Mouse (Mus musculus) hindbrain, postnatal 0 days (tissue): ENCODE data around the gene S100b. TPM values are rescaled to one million over a fixed set of nuclear protein-coding genes. Genes with fewer than 3 reads are reported as not detected.
A peak's percentile ranks its signal among the peaks of the same experiment; 100 is the strongest.

Experiments
- ATAC-seq: fragments of 200-750 bp; cut with Nextera tagmentation; 2 replicates; pipeline ENCODE4 v1.8.0; 2017; ENCODE audit warnings: mild to moderate bottlenecking, moderate TSS enrichment, moderate library complexity
- DNase-seq: peaks from one replicate; pipeline ENCODE4 v3.0.0-alpha.2; 2015; ENCODE audit warnings: low spot score
- H3K27ac ChIP-seq: fragments of 300-500 bp; sonication (generic); 2 replicates; pipeline ENCODE4 v1.5.1; 2014; ENCODE audit warnings: mild to moderate bottlenecking
- H3K27me3 ChIP-seq: fragments of 300-500 bp; sonication (generic); 2 replicates; pipeline ENCODE4 v1.6.1; 2014; ENCODE audit warnings: low read length, mixed read lengths; ENCODE audit not compliant: insufficient read depth
- H3K36me3 ChIP-seq: fragments of 300-500 bp; sonication (generic); 2 replicates; pipeline ENCODE4 v1.6.1; 2014; ENCODE audit warnings: low read length, mixed read lengths; ENCODE audit not compliant: insufficient read depth
- H3K4me1 ChIP-seq: fragments of 300-500 bp; sonication (generic); 2 replicates; pipeline ENCODE4 v1.6.1; 2014; ENCODE audit warnings: antibody characterized with exemption, low read length, mixed read lengths; ENCODE audit not compliant: insufficient read depth
- H3K4me2 ChIP-seq: fragments of 300-500 bp; sonication (generic); 2 replicates; pipeline ENCODE4 v1.6.1; 2014; ENCODE audit warnings: low read depth, mild to moderate bottlenecking, low read length, moderate library complexity, mixed read lengths
- H3K4me3 ChIP-seq: fragments of 300-500 bp; sonication (generic); 2 replicates; pipeline ENCODE4 v1.5.1; 2014; ENCODE audit warnings: low read length
- H3K9ac ChIP-seq: fragments of 300-500 bp; sonication (generic); replicated peaks from 2 replicates; pipeline ENCODE4 v1.6.1; 2014; ENCODE audit warnings: mild to moderate bottlenecking, low read length, moderate library complexity, mixed read lengths
- H3K9me3 ChIP-seq: fragments of 300-500 bp; sonication (generic); 2 replicates; pipeline ENCODE4 v1.6.1; 2016; ENCODE audit warnings: low read length, mixed read lengths
- CTCF ChIP-seq: IDR thresholded peaks from 2 replicates; pipeline ENCODE4 v1.5.1; 2016; ENCODE audit warnings: antibody characterized with exemption, control low read depth, low read depth
- WGBS: fragments of 180-500 bp; shearing (Covaris S2); extraction: QIAGEN DNeasy Blood & Tissue Kit; methylation state at CpG from one replicate; pipeline ENCODE4 v1.1.7; 2014; 5-methylcytosine and 5-hydroxymethylcytosine counted together
- polyA plus RNA-seq: library from polyadenylated mRNA; unstranded; fragments of >200 nt; fragmentation: Nextera tagmentation; extraction: Ambion mirVana; gene quantifications from 2 replicates; pipeline ENCODE4 v1.2.1, GENCODE M21; 2015
- total RNA-seq: library from RNA; depleted of rRNA; stranded (reverse); fragments of >200 nt; gene quantifications from 2 replicates; pipeline ENCODE4 v1.2.3, GENCODE M21; 2014

Gene S100b
- total and polyA plus RNA-seq, 2 experiments from 2014 or later = 22.3 to 25.2 TPM

- H3K9ac ChIP-seq = no peak overlapping the region
- H3K27ac ChIP-seq = no peak overlapping the region
- H3K4me2 ChIP-seq = no peak overlapping the region
- no peak overlapping the region for H3K4me3 ChIP-seq
- no peaks in the 10 kb centered on the region; the same call in 1 of the 2 replicates for H3K4me1 ChIP-seq
- TF ChIP-seq CTCF = no peak
- H3K36me3 ChIP-seq = peaks cover 10% of the 10 kb centered on the region
- ATAC-seq (no peak), DNase-seq (no peak)
- 63% methylated on average over 18 of the region's 18 CpGs for WGBS
- no peaks in the 10 kb centered on the region for H3K27me3 ChIP-seq
- no peaks in the 10 kb centered on the region for H3K9me3 ChIP-seq
These were observed 6.0 kb downstream of the S100b start for GRCm38 (mm10) chr10:76259566-76260232.

- ATAC-seq (0 out of 2 replicates have a peak, but pooled peaks have one; percentile 22), DNase-seq (peak; percentile 68)
- H3K27ac ChIP-seq = no peak overlapping the region
- H3K9me3 ChIP-seq = no peaks in the 10 kb centered on the region
- peaks cover 15% of the 10 kb centered on the region for H3K36me3 ChIP-seq
- TF ChIP-seq CTCF = peak; percentile 65
- no peaks in the 10 kb centered on the region; the same call in 1 of the 2 replicates for H3K4me1 ChIP-seq
- 44% methylated on average over 11 of the region's 11 CpGs for WGBS
- no peak overlapping the region for H3K4me3 ChIP-seq
- H3K4me2 ChIP-seq = no peak overlapping the region
- no peak overlapping the region for H3K9ac ChIP-seq
- no peaks in the 10 kb centered on the region for H3K27me3 ChIP-seq
These were observed 6.9 kb downstream of the S100b start for GRCm38 (mm10) chr10:76260358-76261059.

- Histone ChIP-seq H3K9me3 (no peaks in the 10 kb centered on the region), H3K9ac (no peak overlapping the region), H3K4me2 (no peak overlapping the region), H3K4me1 (no peaks in the 10 kb centered on the region; the same call in 1 of the 2 replicates), H3K27ac (no peak overlapping the region), H3K36me3 (peaks cover 17% of the 10 kb centered on the region), H3K27me3 (no peaks in the 10 kb centered on the region), H3K4me3 (no peak overlapping the region)
- ATAC-seq (no peak), DNase-seq (no peak)
- no peak for TF ChIP-seq CTCF
- 92% methylated on average over 3 of the region's 3 CpGs for WGBS
These were observed 7.8 kb downstream of the S100b start for GRCm38 (mm10) chr10:76261447-76261846.

- H3K27ac ChIP-seq = no peak overlapping the region
- no peak for ATAC-seq
These were observed 8.8 kb downstream of the S100b start for GRCm38 (mm10) chr10:76262431-76262830.

GRCm38 (mm10) chr10:76271238-76271637 is 17.6 kb downstream of the S100b start:
- DNase-seq = peak; percentile 57
- no peaks in the 10 kb centered on the region for H3K9me3 ChIP-seq
- no peak overlapping the region for H3K4me2 ChIP-seq
- H3K4me1 ChIP-seq = no peaks in the 10 kb centered on the region
- H3K27ac ChIP-seq = no peak overlapping the region
- 53% methylated on average over 8 of the region's 8 CpGs for WGBS
- H3K9ac ChIP-seq = no peak overlapping the region
- H3K4me3 ChIP-seq = no peak overlapping the region
- H3K27me3 ChIP-seq = no peaks in the 10 kb centered on the region
- TF ChIP-seq CTCF = peak; percentile 74
- no peak for ATAC-seq
- H3K36me3 ChIP-seq = peaks cover 72% of the 10 kb centered on the region

More at GRCm38 (mm10) chr10:76262431-76262830, 8.8 kb downstream of the S100b start:
- Histone ChIP-seq H3K4me3 (no peak overlapping the region), H3K27me3 (no peaks in the 10 kb centered on the region), H3K4me2 (no peak overlapping the region), H3K9me3 (no peaks in the 10 kb centered on the region), H3K9ac (no peak overlapping the region), H3K4me1 (no peaks in the 10 kb centered on the region; the same call in 1 of the 2 replicates), H3K36me3 (peaks cover 20% of the 10 kb centered on the region)
- no peak for TF ChIP-seq CTCF
- DNase-seq = no peak
- 69% methylated on average over 4 of the region's 4 CpGs for WGBS

- TF ChIP-seq CTCF = no peak
- no peaks in the 10 kb centered on the region for H3K9me3 ChIP-seq
- H3K27ac ChIP-seq = no peak overlapping the region
- DNase-seq (no peak), ATAC-seq (no peak)
- peaks cover 68% of the 10 kb centered on the region for H3K36me3 ChIP-seq
- 85% methylated on average over 10 of the region's 10 CpGs for WGBS
- no peak overlapping the region for H3K9ac ChIP-seq
- no peak overlapping the region for H3K4me3 ChIP-seq
- H3K4me1 ChIP-seq = no peaks in the 10 kb centered on the region
- no peaks in the 10 kb centered on the region for H3K27me3 ChIP-seq
- H3K4me2 ChIP-seq = no peak overlapping the region
These were observed 21.6 kb downstream of the S100b start for GRCm38 (mm10) chr10:76275256-76275655.
